Mouse (Mus musculus) adrenal gland, postnatal 10 days (tissue): ENCODE measurements around the gene Gm7945. TPM values are rescaled to one million over a fixed set of nuclear protein-coding genes. Genes with fewer than 3 reads are reported as not detected.
A peak's percentile ranks its signal among the peaks of the same experiment; 100 is the strongest.
"Not testable (repeated sequence)": the region's sequence is repeated elsewhere in the genome, so short reads cannot be mapped to it uniquely, and the experiment has no call there.

ENCODE experiments used
- DNase-seq: peaks from one replicate; pipeline ENCODE4 v3.0.0; 2021; ENCODE audit warnings: mixed read lengths
- long read RNA-seq, 2 experiments: library from polyadenylated mRNA; stranded (forward); transcript quantifications; one replicate each; pipeline ENCODE4 v2.0.0; 2021
- total RNA-seq, 2 experiments: library from RNA; stranded (reverse); gene quantifications; 2 replicates each; pipeline ENCODE4 v1.2.3; 2021

The Gm7945 gene
- total RNA-seq = not detected
- long read RNA-seq, experiment 1 = 0 reads
- long read RNA-seq, experiment 2 = 0 reads

DNA sequence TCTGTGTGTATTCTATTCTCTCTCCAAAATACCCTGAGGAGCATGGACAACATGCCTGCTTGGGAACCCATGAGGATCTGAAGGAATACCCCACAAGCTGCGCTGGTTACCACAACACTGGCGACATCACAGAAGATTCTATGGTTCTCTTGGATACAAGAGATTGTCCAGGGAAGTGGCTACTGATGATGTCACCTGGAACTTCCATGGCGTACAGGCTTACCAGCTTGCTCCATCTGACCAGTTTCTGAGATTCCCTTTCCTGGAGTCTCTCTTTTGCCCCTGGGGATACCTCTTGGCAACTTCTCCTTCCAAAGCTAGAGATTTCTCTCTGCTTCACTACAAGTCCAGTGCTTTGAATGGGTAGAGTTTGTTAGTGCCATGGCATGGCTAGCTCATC, at the start of gene Gm7945:
Gene Gm7945 (minus strand): TSS at position 101 of the 400 bp plus-strand sequence.
- DNase-seq = not testable (repeated sequence)

DNA sequence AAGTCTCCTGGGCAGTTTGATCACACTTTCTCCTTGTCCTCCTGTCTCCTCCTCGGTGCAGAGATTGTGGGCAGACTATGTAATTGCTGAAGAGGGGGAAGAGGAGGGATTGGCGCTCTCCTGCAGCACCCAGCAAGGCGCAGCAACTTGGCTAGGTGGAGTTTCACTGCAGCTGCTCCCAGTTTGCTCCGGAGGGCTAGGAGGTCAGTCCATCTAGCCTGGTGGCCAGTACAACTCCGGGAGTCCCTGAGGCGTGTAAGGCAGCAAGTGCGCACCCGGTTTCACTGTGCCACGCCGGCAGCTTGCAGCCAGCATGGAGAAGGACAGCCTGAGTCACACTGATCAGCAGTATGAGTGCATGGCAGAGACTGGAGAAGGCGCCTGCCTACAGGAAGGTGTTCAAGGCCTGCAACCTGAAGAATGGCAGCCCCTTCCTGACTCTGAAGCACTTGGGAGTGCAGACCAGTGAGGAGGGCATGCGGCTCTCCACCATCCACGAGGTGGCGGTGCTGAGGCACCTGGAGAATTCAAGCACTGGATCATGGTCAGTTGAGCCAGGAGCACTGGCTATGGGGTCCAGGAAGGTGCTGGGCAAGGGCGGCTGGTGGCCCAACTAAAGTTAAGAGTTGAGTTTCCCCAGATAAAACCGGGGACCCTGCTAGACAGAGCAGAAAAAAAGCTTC, 39.4 kb upstream of the Gm7945 start:
- peak; percentile 44 for DNase-seq

DNA sequence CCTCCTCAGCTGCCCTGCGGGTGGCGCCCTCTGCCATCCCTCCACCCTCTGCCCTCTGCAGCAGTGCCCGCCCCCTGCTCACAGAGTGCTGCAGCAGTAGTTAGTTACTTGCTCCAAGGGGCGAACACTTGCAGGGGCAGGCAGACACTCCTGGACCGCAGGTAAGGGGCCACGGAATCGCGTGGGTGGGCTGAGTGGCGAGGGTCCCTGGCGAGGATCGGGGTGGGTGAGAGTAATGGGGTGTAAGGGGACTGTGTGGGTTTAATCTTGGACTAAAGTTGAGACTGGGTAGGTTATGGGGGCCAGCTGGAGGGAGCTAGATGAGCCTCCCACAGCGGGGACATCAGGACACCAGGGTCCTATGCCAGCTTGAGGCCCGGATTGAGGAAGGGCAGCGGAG, 38.5 kb upstream of the Gm7945 start:
- DNase-seq = peak; percentile 3

DNA sequence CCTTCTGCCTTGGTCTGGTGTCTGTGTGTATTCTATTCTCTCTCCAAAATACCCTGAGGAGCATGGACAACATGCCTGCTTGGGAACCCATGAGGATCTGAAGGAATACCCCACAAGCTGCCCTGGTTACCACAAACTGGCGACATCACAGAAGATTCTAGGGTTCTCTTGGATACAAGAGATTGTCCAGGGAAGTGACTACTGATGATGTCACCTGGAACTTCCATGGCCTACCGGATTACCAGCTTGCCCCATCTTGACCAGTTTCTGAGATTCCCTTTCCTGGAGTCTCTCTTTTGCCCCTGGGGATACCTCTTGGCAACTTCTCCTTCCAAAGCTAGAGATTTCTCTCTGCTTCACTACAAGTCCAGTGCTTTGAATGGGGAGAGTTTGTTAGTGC, 22.0 kb upstream of the Gm7945 start, which contains the start of gene Gm6482:
Gene Gm6482 (minus strand): TSS at position 101 of the 400 bp plus-strand sequence.
- not testable (repeated sequence) for DNase-seq

DNA sequence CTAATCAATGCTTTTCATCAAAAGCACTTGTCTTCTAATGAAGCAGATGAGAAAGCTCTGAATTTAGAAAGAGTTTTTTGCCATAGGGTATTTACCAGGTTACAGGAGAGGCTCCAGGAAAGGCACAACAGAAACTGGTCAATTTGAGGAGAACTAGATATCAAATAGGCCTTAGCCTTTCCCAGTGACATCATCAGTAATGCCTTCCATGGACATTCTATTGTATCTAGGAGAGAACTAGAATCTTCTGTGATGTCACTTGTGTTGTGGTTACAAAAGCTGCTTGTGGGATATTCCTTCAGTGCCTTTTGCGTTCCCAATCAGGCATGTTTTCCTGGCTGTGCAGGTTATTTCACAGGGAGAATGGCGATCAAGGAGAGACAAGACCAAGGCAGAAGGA, 37.9 kb downstream of the Gm7945 start, which contains the start of gene Gm5798:
Gene Gm5798 (plus strand): TSS at position 301 of the 400 bp plus-strand sequence.
- DNase-seq = not testable (repeated sequence)

Other genes starting within 250 kb of the Gm7945 start
- gene Mbl1, start 234.9 kb downstream of the Gm7945 start, total RNA-seq = 10 to 100 TPM; 13.2 to 31.6 TPM
- not detected for gene Sftpd, start 201.2 kb downstream of the Gm7945 start, total RNA-seq
- under 1 TPM in 1 of 2 experiments, not detected in 1; 0.30 TPM for gene Gm2832, start 107.6 kb downstream of the Gm7945 start, total RNA-seq
- gene Gm5798, start 37.8 kb downstream of the Gm7945 start, total RNA-seq = not detected
- not detected for gene Gm6482, start 21.9 kb upstream of the Gm7945 start, total RNA-seq
- not detected for gene Gm7954, start 67.1 kb upstream of the Gm7945 start, total RNA-seq
- not detected for gene Gm3486, start 103.1 kb upstream of the Gm7945 start, total RNA-seq
- not detected for gene Gm7970, start 169.2 kb upstream of the Gm7945 start, total RNA-seq
- gene 1700049E17Rik2, start 186.8 kb upstream of the Gm7945 start, total RNA-seq = not detected
- not detected for gene Gm3072, start 238.2 kb upstream of the Gm7945 start, total RNA-seq